Mouse (Mus musculus) gonadal fat pad, adult 2 months (tissue): Measurements from ENCODE around the gene Ube2i. TPM values are rescaled to one million over a fixed set of nuclear protein-coding genes. Genes with fewer than 3 reads are reported as not detected.
"Not testable (repeated sequence)": the region's sequence is repeated elsewhere in the genome, so short reads cannot be mapped to it uniquely, and the experiment has no call there.

ENCODE experiments used
- DNase-seq: peaks from one replicate; pipeline ENCODE4 v3.0.0-alpha.2; 2012; ENCODE audit warnings: low read depth
- polyA plus RNA-seq: library from polyadenylated mRNA; depleted of rRNA; stranded (reverse); fragments of >200 nt; gene quantifications from 2 replicates; pipeline ENCODE4 v1.2.3, GENCODE M21; 2012

Ube2i gene
- polyA plus RNA-seq, 1 experiment: 136 TPM

DNA sequence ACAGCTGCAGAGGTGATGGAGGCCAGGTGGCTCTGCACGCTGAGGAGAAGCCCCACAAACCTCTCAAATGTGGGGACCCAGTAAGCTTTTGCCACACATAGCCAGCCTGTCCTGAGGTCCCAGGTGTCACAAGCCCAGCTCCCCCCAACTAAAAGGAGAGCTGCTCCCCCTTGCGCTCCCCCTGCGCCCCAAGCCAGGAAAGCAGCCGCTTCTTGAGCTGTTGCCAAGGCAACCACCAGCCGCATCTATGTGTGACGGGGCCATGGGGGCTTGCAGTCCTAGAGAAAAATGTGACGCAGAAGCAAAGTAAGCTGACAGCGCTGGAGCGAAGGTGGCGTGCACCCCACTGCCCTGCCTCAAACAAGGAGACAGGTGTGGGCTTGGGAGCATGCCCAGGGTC is 20.7 kb downstream of the Ube2i start:
- no peak for DNase-seq

- DNase-seq: no peak
Observed at GRCm38 (mm10) chr17:25252643-25253042, 21.8 kb downstream of the Ube2i start.

DNA sequence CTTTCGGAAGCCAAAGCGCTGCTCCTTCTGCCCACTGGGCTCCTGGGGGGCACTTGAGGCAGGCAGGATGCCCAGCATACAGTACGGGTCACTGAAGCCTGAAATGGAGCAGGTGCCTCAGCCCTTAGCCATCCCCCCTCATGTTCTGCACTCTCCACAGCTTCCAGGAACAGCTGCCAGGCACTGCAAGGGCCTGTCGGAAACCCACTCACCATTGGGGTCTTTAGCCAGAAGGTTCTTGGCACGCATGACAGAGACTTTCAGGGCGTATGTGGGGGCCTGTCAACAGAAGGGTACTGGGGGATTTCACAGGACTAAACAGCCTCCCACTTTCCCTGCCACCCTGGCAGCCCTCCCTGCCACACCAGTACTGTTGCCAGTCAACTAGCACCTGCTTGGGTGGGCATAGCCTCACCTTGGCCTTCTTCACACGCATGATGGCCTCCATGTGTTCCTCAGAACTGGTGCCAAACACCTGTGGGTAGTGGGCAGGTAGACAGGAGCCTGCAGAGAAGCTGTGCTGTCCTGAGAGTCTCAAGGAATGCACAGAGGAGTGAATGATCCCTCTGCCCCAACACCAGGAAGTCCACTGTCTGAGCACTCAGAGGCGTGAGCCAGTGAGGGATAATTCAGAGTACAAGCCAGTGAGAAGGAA is 24.1 kb downstream of the Ube2i start:
- no peak for DNase-seq

DNA sequence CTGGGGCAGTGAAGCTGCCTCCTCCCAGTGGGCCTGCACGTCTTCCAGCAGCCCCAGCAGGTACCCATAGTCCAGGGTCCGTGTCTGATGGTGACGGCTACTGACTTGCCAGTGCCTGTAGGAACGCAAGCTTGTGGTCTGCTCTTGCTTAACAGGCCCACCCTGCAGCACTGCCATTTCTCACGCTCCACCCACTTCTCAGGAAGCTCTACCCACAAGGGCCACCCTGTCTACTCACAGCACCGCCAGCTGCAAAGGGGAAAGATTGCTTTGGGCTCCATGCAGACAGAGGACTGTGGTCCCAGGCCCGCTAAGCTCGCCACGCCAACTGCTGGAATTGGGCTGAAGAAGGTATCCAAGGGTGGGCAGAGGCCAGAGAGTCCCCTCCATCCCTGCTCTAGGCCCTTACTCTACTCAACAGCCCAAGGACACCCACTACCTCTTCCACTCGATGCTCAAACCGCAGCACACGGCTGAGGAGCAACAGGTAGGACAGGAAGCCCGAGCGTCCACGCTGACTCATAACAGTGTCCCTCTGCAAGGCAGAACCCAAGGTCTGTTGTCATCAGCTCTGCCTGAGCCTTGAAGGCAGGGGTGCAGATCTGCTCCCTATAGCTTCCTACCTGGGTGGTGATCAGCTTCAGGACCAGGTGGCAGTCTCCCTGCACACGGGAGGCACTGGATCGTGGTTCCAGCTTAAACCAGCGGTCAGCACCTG is 26.2 kb downstream of the Ube2i start:
- DNase-seq: no peak

DNA sequence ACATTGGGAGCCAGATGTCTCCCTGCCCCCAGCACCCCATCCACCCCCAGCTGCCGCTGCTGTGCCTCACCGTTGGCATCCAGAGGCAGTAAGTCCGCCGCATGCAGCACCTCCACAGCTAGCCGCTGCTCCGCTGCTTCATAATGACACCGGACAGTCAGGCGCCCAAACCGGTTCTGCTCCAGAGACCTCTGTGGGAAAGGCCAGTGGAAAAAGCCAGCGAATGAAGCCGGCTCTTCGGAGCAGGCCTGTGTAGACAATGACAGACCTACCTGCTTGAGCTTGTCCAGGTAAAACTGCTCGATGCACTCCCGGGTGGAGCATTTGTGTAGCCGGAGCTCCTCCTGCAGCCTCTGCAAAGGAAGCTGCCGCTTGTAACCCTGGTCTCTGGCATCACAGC is 30.2 kb downstream of the Ube2i start:
- DNase-seq: no peak

DNA sequence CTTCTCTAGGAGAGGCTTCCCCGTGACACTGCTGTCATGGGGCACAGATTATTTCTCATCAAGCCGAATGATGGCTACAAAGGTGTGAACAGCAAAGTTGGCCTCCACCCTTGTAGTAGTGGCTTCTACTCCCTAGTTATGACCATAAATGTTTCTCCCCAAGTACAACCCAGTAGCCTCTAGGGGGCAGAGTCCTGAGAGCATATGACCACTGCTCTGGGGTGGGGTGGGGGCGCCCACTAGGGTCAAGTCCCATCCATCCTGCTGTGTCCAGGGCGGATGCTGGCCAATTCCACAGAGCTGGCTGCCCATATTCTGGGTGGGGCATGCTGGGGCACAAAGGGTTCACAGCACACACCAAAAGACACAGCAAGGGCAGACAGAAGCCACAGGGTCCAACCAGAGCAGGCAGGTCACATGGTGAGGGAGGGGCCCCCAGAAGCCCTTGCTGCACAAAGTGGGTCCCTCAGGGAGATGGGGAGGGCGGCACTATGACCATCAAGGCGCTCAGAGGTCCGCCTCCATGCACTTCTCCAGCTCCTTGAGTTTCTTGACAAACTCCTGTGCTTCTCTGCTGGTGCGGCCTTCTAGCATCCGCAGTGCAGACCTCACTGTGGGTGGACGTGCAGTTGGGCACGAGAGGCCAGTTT is 31.2 kb downstream of the Ube2i start:
- no peak for DNase-seq

- no peak for DNase-seq
Observed at GRCm38 (mm10) chr17:25239695-25240636, 34.5 kb downstream of the Ube2i start, which contains the start of the genes Gnptg and Tsr3. Gnptg (minus strand) TSS chr17:25240124. Tsr3 (plus strand) TSS chr17:25240170.

- no peak for DNase-seq
Observed at GRCm38 (mm10) chr17:25235635-25236034, 38.8 kb downstream of the Ube2i start.

- DNase-seq: not testable (repeated sequence)
Observed at GRCm38 (mm10) chr17:25231621-25232020, 42.8 kb downstream of the Ube2i start.

GRCm38 (mm10) chr17:25230700-25231099 is 43.7 kb downstream of the Ube2i start:
- no peak for DNase-seq

GRCm38 (mm10) chr17:25230014-25230655 is 44.3 kb downstream of the Ube2i start:
- DNase-seq: not testable (repeated sequence)

DNA sequence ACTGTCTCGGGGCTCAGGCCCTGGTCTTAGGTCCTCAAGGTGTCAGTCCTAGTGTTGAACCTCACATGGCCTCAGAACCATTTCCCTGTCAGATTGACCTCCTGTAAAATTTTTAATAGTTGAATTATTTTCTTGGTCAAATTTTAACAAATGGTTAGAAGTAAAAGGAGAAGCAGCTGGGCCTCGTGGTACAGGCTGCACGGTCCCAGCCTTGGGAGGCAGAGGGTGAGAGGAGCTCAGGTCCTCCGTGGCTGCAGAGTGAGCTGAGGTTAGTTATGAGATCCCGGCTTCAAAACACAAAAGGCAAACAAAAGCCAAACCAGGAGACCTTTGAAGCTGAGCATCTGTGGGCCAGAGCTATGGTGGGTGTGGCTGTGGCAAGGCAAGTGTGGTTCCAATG is 46.4 kb downstream of the Ube2i start:
- DNase-seq: no peak

DNA sequence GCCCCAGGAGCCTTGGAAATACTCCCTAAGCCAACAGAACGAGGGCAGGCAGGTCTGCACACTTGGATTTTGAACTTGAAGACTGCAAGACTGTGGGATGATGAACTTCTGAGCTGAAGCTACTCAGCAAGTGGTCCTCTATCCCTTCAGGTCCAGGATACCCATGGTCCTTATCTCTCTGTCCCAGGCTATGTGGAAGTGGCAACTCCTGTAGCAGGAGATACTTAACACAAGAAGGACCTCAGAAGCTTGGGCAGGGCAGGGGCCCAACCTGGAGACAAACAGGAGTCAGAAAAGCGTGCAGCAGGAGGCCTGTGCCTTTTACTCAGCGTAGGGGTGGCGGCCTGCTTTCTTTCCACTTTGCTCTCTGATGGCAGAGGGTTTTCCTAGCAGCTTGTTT is 48.8 kb downstream of the Ube2i start:
- no peak for DNase-seq

GRCm38 (mm10) chr17:25224586-25225222 is 49.7 kb downstream of the Ube2i start:
- DNase-seq: no peak

DNA sequence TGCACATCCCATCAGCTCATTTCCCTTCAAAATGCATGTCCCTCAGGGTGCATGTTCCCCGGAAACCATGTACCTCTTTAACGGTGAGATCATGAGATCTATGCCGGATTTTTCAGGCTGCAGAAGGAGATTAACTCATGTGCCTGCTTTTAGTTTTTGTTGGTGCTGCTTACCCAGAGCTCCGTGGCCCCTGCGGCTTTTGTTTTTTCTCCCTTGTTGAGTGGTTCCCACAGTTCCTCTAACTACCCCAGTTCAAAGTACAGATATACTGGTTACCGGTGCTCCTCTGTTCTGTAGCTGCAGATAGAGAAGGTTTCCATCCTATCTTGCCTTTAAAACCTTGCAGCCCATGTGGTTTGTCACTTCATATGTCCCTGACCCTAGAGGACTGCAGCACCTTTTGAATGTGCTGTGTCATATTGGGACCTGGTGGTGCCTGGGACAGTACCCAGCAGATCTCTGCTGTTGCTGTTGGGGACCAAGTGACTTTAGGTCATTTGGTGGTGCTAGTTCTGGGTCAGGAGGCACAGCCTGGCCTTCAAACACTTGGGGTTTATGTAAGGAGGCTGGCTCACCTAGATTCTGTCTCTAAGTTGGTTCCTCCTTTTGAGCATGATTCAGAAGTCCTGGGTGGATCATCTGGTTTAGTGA is 51.3 kb downstream of the Ube2i start:
- DNase-seq: no peak

- not testable (repeated sequence) for DNase-seq
Observed at GRCm38 (mm10) chr17:25222504-25222940, 51.9 kb downstream of the Ube2i start.

DNA sequence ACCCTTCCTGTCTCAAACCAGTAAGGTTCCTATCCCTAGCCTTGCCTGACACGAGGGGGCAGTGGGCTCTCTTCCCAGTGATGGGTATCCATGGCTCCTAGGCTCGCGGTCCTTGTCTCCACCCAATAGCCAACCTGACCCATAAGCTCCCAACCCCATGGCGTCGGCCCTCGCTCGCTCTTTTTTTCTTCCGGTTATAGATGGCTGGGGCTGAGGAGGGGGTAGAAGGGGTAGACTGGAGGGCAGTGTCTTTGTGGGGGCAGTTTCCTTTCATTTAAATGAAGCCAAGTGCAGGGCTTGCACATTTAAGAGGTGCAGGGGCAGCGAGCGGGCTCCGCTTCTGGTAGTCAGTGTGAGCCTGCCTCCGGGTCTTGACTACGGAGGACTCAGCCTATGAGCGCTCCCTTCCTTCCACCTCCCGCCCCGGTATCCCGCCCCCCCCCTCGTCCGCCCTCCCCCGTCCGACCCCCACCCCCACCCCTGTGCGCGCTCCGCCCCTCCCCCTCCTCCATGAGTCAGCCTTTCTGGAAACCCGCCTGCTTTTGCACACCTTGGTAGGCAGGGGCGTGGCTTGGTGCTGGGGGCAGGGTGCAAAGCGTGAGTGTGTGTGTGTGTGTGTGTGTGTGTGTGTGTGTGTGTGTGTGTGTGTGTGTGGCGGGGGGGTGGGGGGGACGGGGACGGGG is 52.5 kb downstream of the Ube2i start:
- DNase-seq: no peak

- DNase-seq: no peak
Observed at GRCm38 (mm10) chr17:25220746-25221145, 53.7 kb downstream of the Ube2i start.

DNA sequence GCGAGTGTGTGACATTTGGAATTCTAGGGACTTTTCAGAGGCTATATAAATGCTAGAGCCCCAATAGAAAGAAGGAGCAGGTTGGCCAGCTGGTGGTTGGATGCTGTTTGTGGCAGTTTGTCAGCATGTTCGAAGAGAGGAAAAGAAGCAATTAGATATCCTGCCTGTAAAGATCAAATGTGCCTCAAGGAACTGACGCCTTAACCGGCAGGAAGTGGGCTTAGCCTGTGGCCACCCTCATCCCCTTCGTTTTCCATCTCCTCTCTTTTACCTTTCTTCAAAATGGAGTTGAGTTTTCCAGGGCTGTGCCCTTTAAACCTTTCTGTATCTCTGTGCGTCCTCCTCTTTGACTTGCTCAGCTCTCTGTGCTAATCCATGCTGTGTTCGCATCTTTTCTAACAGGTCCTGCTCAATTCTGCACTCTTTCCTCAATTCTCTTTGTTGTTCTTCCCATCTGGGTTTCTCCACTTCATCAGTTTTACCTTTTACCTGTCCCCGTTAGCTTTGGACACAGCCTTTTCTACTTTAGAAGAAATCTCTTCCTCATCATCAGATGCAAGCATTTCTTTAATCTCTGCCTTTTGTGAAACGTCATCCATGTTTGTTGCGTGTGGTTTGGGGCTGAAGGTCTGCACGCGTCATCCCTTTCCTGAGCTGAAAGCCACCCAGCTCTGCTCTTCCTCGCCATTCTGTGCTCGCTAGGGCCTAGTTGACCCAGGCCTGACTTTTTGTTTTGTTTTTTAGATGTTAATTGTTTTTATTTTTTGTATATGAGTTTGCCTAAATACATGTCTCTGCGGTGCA is 54.7 kb downstream of the Ube2i start:
- no peak for DNase-seq
